Mouse (Mus musculus): ENCODE measurements around the gene Ldb1. TPM values are rescaled to one million over a fixed set of nuclear protein-coding genes. Genes with fewer than 3 reads are reported as not detected.
A peak's percentile ranks its signal among the peaks of the same experiment; 100 is the strongest.

Ldb1 gene
- polyA plus RNA-seq, 1 experiment from 2014 or later: 32.3 TPM

DNA sequence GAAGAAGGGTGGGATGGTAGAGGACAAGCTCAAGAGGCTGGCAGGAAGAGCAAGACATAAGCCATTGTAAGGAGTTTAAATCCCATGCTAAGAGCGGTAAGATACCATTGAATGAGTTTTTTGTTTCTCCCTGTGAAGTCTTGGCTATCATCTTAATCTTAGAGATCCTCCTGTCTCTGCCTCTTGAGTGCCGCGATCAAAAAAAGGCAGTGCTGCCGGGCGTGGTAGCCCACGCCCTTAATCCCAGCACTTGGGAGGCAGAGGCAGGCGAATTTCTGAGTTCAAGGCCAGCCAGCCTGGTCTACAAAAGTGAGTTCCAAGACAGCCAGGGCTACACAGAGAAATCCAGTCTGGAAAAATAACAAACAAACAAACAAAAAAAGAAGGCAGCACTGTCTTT lies 13.5 kb upstream of the Ldb1 start:
- 82% methylated on average over 7 of the region's 7 CpGs for WGBS (ENCODE audit: insufficient replicate concordance)
- H3K9ac ChIP-seq (replicated peaks): no peak overlapping the region
- H3K27me3 ChIP-seq (ENCODE audit: insufficient read depth, low read length): no peaks in the 10 kb centered on the region
- no peak for ATAC-seq
- no peak for TF ChIP-seq CTCF (IDR thresholded peaks at IDR 0.05; ENCODE audit: low read depth)
- TF ChIP-seq EP300 (IDR thresholded peaks at IDR 0.05; ENCODE audit: low read depth): no peak
- no peaks in the 10 kb centered on the region for H3K9me3 ChIP-seq (ENCODE audit: low read length)
- H3K4me3 ChIP-seq (ENCODE audit: low read depth, low read length): no peak overlapping the region
- H3K4me1 ChIP-seq (ENCODE audit: insufficient read depth): peaks cover 33% of the 10 kb centered on the region
- peaks cover 22% of the 10 kb centered on the region for H3K36me3 ChIP-seq (replicated peaks; ENCODE audit: insufficient read depth, low read length)
- H3K27ac ChIP-seq (ENCODE audit: low read depth): no peak overlapping the region
- DNase-seq: no peak
- H3K4me2 ChIP-seq (ENCODE audit: low read depth, low read length): peak overlapping the region; percentile 95; the same call in 1 of the 2 replicates

- TF ChIP-seq EP300 (IDR thresholded peaks at IDR 0.05; ENCODE audit: low read depth): no peak
- TF ChIP-seq CTCF (IDR thresholded peaks at IDR 0.05; ENCODE audit: low read depth): peak; percentile 48
- Histone ChIP-seq H3K27ac (ENCODE audit: low read depth) (peak overlapping the region; percentile 95), H3K9ac (replicated peaks) (peak overlapping the region; percentile 82), H3K9me3 (ENCODE audit: low read length) (no peaks in the 10 kb centered on the region), H3K36me3 (replicated peaks; ENCODE audit: insufficient read depth, low read length) (peaks cover 8% of the 10 kb centered on the region), H3K4me2 (ENCODE audit: low read depth, low read length) (peak overlapping the region; percentile 95), H3K4me1 (ENCODE audit: insufficient read depth) (peaks cover 33% of the 10 kb centered on the region), H3K4me3 (ENCODE audit: low read depth, low read length) (peak overlapping the region; percentile 68), H3K27me3 (ENCODE audit: insufficient read depth, low read length) (no peaks in the 10 kb centered on the region)
- under 1% methylated on average over 28 of the region's 42 CpGs for WGBS (ENCODE audit: insufficient replicate concordance)
- peak; percentile 67 for ATAC-seq
- peak; percentile 90 for DNase-seq
Observed at GRCm38 (mm10) chr19:46056947-46057607, 12.1 kb upstream of the Ldb1 start.

DNA sequence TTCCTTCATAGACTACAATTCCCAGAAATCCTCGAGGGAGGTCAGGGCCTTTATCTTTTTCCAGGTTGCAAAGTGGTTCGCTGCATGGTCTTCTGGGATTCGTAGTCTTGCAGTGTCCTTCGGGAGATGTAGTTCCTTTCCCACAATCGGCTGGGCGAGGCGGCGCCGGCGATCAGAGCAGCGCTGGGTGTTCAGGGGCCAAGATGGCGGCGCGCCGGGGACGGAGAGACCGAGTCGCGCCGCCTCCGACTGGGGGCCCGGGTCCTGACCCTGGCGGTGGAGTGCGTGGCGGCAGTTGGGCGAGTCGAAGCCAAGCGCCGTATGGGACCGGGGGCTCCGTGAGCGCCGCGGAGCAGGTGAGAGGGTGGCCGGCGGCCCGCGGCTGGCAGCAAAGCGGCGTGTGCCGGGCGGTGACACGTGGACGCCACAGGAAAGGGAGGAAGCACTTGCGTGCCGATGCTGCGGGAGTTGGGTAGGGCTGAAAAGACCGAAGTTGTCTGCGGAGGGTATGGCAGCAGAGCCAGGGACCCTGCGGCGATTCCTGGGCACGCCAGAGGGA lies 11.5 kb upstream of the Ldb1 start:
- H3K4me1 ChIP-seq (ENCODE audit: insufficient read depth): peaks cover 33% of the 10 kb centered on the region
- peak overlapping the region; percentile 95 for H3K4me2 ChIP-seq (ENCODE audit: low read depth, low read length)
- under 1% methylated on average over 52 of the region's 52 CpGs for WGBS (ENCODE audit: insufficient replicate concordance)
- no peaks in the 10 kb centered on the region for H3K9me3 ChIP-seq (ENCODE audit: low read length)
- H3K27ac ChIP-seq (ENCODE audit: low read depth): peak overlapping the region; percentile 95
- DNase-seq: peak; percentile 92
- no peak for TF ChIP-seq CTCF (IDR thresholded peaks at IDR 0.05; ENCODE audit: low read depth)
- TF ChIP-seq EP300 (IDR thresholded peaks at IDR 0.05; ENCODE audit: low read depth): no peak
- ATAC-seq: peak; percentile 94
- H3K36me3 ChIP-seq (replicated peaks; ENCODE audit: insufficient read depth, low read length): peaks cover 2% of the 10 kb centered on the region; the same call in 1 of the 2 replicates
- no peaks in the 10 kb centered on the region for H3K27me3 ChIP-seq (ENCODE audit: insufficient read depth, low read length)
- peak overlapping the region; percentile 82 for H3K9ac ChIP-seq (replicated peaks)
- peak overlapping the region; percentile 68 for H3K4me3 ChIP-seq (ENCODE audit: low read depth, low read length)

DNA sequence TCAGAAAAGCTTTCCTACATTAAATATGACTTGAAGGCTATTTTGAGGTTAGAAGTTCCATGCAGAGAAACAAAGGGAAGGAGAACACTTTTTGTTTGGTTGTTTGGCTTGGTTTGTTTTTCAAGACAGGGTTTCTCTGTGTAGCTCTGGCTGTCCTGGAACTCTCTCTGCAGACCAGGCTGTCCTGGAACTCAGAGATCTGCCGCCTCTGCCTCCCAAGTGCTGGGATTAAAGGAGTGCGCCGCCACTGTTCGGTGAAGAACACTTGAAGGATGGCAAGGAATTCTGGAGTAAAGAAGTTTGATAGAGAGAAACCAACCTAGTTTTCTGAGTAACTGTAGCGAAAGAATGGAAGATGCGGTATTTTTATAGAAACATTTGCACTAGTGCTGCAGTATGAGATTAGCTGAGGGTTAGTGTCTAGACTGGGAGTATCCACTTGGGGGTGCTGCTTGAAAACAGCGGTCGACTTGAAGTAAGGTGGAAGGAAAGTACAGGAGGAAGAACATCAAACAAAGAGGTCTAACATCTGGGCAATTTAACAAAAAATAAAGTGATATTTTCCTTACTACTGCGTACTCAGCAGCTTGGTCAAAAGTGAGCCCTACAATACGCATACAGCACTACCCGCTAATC lies 10.9 kb upstream of the Ldb1 start:
- no peak overlapping the region for H3K27ac ChIP-seq (ENCODE audit: low read depth)
- 3% methylated on average over 11 of the region's 11 CpGs for WGBS (ENCODE audit: insufficient replicate concordance)
- peak; percentile 77 for ATAC-seq
- H3K9ac ChIP-seq (replicated peaks): peak overlapping the region; percentile 82
- H3K4me3 ChIP-seq (ENCODE audit: low read depth, low read length): peak overlapping the region; percentile 68
- H3K27me3 ChIP-seq (ENCODE audit: insufficient read depth, low read length): no peaks in the 10 kb centered on the region
- no peak for DNase-seq
- TF ChIP-seq CTCF (IDR thresholded peaks at IDR 0.05; ENCODE audit: low read depth): peak; percentile 79
- peak; percentile 54; the same call in 1 of the 2 replicates for TF ChIP-seq EP300 (IDR thresholded peaks at IDR 0.05; ENCODE audit: low read depth)
- no peaks in the 10 kb centered on the region for H3K9me3 ChIP-seq (ENCODE audit: low read length)
- peaks cover 29% of the 10 kb centered on the region for H3K4me1 ChIP-seq (ENCODE audit: insufficient read depth)
- H3K4me2 ChIP-seq (ENCODE audit: low read depth, low read length): peak overlapping the region; percentile 95
- no peaks in the 10 kb centered on the region for H3K36me3 ChIP-seq (replicated peaks; ENCODE audit: insufficient read depth, low read length)

- Histone ChIP-seq H3K4me1 (ENCODE audit: insufficient read depth) (peaks cover 14% of the 10 kb centered on the region), H3K9me3 (ENCODE audit: low read length) (no peaks in the 10 kb centered on the region), H3K4me3 (ENCODE audit: low read depth, low read length) (no peak overlapping the region), H3K36me3 (replicated peaks; ENCODE audit: insufficient read depth, low read length) (no peaks in the 10 kb centered on the region), H3K4me2 (ENCODE audit: low read depth, low read length) (no peak overlapping the region), H3K9ac (replicated peaks) (no peak overlapping the region), H3K27ac (ENCODE audit: low read depth) (peak overlapping the region; percentile 48), H3K27me3 (ENCODE audit: insufficient read depth, low read length) (no peaks in the 10 kb centered on the region)
- WGBS (ENCODE audit: insufficient replicate concordance): 54% methylated on average over 2 of the region's 2 CpGs
- DNase-seq (no peak), ATAC-seq (no peak)
- no peak for TF ChIP-seq CTCF (IDR thresholded peaks at IDR 0.05; ENCODE audit: low read depth)
- TF ChIP-seq EP300 (IDR thresholded peaks at IDR 0.05; ENCODE audit: low read depth): no peak
Observed at GRCm38 (mm10) chr19:46050462-46050861, 5.4 kb upstream of the Ldb1 start.

DNA sequence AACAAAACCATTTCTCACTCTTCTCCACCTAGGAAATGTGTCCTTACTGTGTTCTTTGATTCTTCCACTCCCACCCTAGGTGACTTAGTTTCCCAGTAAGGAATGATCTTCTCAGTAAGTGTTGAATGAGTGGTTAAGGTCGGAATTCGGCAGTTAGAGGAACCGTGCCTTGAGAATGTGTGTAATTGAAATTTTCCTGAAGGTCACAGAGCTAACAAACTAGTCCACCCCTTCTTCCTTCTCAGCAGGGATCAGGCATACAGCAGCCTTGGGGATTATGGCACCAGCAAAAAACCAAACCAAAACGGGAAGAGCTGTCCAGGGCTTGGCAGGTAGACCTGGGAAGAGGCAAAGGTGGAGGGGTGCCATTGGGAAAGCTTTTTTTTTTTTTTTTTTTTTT lies 4.1 kb upstream of the Ldb1 start:
- no peaks in the 10 kb centered on the region for H3K27me3 ChIP-seq (ENCODE audit: insufficient read depth, low read length)
- H3K9me3 ChIP-seq (ENCODE audit: low read length): no peaks in the 10 kb centered on the region
- WGBS (ENCODE audit: insufficient replicate concordance): 85% methylated on average over 4 of the region's 4 CpGs
- TF ChIP-seq CTCF (IDR thresholded peaks at IDR 0.05; ENCODE audit: low read depth): no peak
- no peak for TF ChIP-seq EP300 (IDR thresholded peaks at IDR 0.05; ENCODE audit: low read depth)
- H3K4me1 ChIP-seq (ENCODE audit: insufficient read depth): peaks cover 17% of the 10 kb centered on the region
- no peak for ATAC-seq
- no peak overlapping the region for H3K27ac ChIP-seq (ENCODE audit: low read depth)
- DNase-seq: no peak
- H3K4me3 ChIP-seq (ENCODE audit: low read depth, low read length): no peak overlapping the region
- H3K4me2 ChIP-seq (ENCODE audit: low read depth, low read length): no peak overlapping the region
- no peaks in the 10 kb centered on the region for H3K36me3 ChIP-seq (replicated peaks; ENCODE audit: insufficient read depth, low read length)
- no peak overlapping the region for H3K9ac ChIP-seq (replicated peaks)
